Mouse (Mus musculus): Measurements from ENCODE around the gene Speg. TPM values are rescaled to one million over a fixed set of nuclear protein-coding genes. Genes with fewer than 3 reads are reported as not detected.
A peak's percentile ranks its signal among the peaks of the same experiment; 100 is the strongest.

The Speg gene
- polyA plus RNA-seq, 1 experiment: 34.6 TPM

DNA sequence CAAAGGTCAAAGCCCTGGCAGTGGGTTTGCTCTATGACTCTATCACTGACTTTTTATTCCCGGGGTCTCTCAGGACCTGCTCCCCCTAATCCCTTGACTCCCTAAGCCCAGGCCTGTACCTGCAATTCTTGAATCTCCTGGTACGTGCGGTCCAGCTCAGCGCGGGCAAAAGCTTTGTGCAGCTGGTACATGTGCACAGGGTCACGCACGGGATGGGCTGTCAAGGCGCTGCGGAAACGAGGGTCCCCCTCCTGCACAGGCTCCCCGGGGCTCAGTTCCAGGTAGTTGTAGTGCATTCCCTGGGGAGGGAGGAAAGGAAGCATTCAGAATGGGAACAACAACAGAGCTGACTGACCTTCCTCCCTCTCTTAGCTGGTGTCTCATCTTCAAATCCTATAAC lies 101.3 kb downstream of the Speg start:
- 95% methylated on average over 11 of the region's 11 CpGs for WGBS
- no peak for DNase-seq
- H3K4me3 ChIP-seq (ENCODE audit: insufficient read depth, low read depth, low read length): no peak overlapping the region
- no peaks in the 10 kb centered on the region for H3K36me3 ChIP-seq (ENCODE audit: control insufficient read depth, insufficient read depth, low read length)
- no peaks in the 10 kb centered on the region for H3K27me3 ChIP-seq (replicated peaks; ENCODE audit: control insufficient read depth, insufficient read depth, low read length)
- TF ChIP-seq CTCF (conservative IDR thresholded peaks at IDR 0.05; ENCODE audit: insufficient read depth, insufficient read length, low read depth, low read length) (no peak), POLR2A (IDR thresholded peaks at IDR 0.05; ENCODE audit: low read depth, low read length) (no peak)
- H3K4me1 ChIP-seq (ENCODE audit: control insufficient read depth, insufficient read depth, low read length): peaks cover 8% of the 10 kb centered on the region; the same call in 1 of the 2 replicates
- no peak overlapping the region for H3K27ac ChIP-seq (ENCODE audit: insufficient read depth, low read depth, low read length)

DNA sequence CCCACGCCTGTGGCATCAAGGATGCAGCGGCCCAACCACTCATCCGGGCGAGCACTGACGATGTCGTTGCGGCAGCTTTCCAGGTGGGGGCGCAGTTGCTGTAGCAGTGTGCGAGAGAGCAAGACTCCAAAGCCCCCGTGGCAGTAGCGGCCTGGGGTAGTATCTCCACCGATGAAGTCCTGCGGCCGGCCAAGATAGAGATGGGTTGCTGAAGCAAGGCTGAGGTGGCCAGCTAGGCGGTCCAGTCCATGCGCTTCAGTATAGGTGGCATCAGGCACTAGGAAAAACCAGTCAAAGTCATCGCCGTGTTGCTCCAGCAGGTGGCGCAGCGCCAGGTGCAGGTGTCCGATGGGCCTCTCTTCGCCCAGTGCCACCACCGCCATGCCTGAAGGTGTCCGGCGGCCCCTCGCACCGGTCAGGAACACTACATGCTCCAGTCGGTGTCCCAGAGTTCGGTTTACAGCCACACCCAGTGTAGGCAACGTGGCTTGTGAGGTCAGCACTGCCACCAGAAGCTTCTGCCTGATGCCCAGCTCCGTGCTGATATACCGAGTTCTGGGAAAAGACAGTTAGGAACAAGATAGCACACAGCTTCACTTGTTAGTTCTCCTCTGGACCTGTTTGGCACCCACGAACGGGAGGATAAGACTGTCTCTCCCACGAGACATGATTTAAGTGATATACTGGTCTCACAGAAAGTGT lies 102.3 kb downstream of the Speg start:
- TF ChIP-seq POLR2A (IDR thresholded peaks at IDR 0.05; ENCODE audit: low read depth, low read length) (no peak), CTCF (conservative IDR thresholded peaks at IDR 0.05; ENCODE audit: insufficient read depth, insufficient read length, low read depth, low read length) (peak; percentile 65)
- peak; percentile 92 for DNase-seq
- Histone ChIP-seq H3K4me3 (ENCODE audit: insufficient read depth, low read depth, low read length) (peak overlapping the region; percentile 0; the same call in 1 of the 2 replicates), H3K27ac (ENCODE audit: insufficient read depth, low read depth, low read length) (no peak overlapping the region), H3K27me3 (replicated peaks; ENCODE audit: control insufficient read depth, insufficient read depth, low read length) (no peaks in the 10 kb centered on the region), H3K4me1 (ENCODE audit: control insufficient read depth, insufficient read depth, low read length) (peaks cover 8% of the 10 kb centered on the region; the same call in 1 of the 2 replicates), H3K36me3 (ENCODE audit: control insufficient read depth, insufficient read depth, low read length) (no peaks in the 10 kb centered on the region)
- WGBS: 13% methylated on average over 35 of the region's 35 CpGs

DNA sequence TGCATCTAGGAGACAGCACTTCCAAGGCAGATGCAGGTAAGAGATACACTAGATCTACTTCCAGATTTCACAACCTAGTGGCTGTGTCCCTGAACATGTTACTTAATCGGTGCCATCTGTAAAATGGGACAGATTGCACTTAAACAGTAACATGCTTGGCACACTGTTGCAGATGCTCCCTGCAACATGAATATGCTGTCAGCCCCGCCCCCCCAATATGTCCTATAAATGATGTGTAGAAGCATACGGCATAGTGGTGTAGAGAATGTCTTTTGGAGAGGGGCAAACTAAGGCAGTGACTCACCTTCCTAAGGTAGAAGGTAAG lies 102.8 kb downstream of the Speg start:
- Histone ChIP-seq H3K4me1 (ENCODE audit: control insufficient read depth, insufficient read depth, low read length) (peaks cover 8% of the 10 kb centered on the region; the same call in 1 of the 2 replicates), H3K4me3 (ENCODE audit: insufficient read depth, low read depth, low read length) (no peak overlapping the region), H3K36me3 (ENCODE audit: control insufficient read depth, insufficient read depth, low read length) (no peaks in the 10 kb centered on the region), H3K27me3 (replicated peaks; ENCODE audit: control insufficient read depth, insufficient read depth, low read length) (no peaks in the 10 kb centered on the region), H3K27ac (ENCODE audit: insufficient read depth, low read depth, low read length) (no peak overlapping the region)
- DNase-seq: no peak
- TF ChIP-seq POLR2A (IDR thresholded peaks at IDR 0.05; ENCODE audit: low read depth, low read length) (no peak), CTCF (conservative IDR thresholded peaks at IDR 0.05; ENCODE audit: insufficient read depth, insufficient read length, low read depth, low read length) (no peak)
- 48% methylated on average over 3 of the region's 3 CpGs for WGBS

DNA sequence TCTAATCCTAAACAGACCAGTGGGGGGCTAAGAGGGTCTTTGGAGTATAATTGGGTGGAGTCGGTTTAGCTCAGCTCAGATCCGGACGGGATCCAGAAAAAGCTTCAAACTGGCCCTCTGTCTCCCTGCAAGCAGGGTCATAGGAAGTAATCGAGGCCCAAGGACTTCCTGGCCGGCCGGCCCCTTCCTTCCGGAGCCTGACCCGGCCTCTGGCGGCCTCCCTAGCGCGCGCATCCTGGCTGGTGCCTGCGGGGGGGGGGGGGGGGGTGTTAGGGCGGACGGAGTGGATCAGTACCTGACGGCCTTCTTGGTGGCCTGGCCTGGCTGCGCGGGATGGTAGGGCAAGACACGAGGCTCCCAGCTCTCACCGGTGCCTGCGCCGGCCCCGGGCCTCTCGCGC lies 103.4 kb downstream of the Speg start:
- Histone ChIP-seq H3K27ac (ENCODE audit: insufficient read depth, low read depth, low read length) (peak overlapping the region; percentile 66; the same call in 1 of the 2 replicates), H3K27me3 (replicated peaks; ENCODE audit: control insufficient read depth, insufficient read depth, low read length) (no peaks in the 10 kb centered on the region), H3K4me3 (ENCODE audit: insufficient read depth, low read depth, low read length) (peak overlapping the region; percentile 71), H3K36me3 (ENCODE audit: control insufficient read depth, insufficient read depth, low read length) (no peaks in the 10 kb centered on the region), H3K4me1 (ENCODE audit: control insufficient read depth, insufficient read depth, low read length) (peaks cover 8% of the 10 kb centered on the region; the same call in 1 of the 2 replicates)
- WGBS: under 1% methylated on average over 25 of the region's 25 CpGs
- DNase-seq: peak; percentile 73
- TF ChIP-seq POLR2A (IDR thresholded peaks at IDR 0.05; ENCODE audit: low read depth, low read length) (no peak), CTCF (conservative IDR thresholded peaks at IDR 0.05; ENCODE audit: insufficient read depth, insufficient read length, low read depth, low read length) (no peak)

DNA sequence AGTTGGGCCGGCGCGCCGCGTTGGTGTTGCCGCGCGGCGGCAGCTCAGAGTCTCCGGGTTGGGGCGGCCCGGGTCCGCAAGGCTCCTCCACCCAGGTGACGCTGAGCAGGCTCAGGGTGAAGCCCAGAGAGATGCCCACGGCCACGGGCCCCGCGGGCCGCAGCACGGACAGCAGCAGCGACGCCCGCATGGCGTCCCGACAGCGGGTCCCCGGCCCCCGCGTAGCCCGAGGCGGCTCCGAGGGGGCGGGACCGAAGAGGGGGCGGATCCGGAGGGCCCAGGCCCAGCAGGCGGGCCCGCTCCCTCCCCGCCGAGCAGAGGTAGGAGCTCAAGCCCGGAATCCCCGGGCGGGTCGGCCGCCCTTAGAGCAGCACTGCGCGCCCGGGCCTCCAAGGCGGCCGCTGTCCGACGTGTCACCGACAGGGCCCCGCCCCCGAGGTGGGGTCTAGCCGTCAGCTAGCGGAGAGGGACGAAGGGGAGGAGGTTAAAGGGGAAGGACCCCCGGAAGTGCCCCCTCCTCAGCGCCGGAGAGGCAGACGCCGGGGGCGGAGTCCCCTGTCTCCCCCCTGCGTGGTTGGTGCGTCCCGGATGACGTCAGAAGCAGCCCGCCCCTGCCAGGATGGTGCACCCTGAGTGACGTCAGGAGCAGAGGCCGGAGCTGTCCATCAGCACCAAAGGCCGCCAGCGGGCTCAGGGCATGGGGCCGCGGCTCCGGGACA lies 104.0 kb downstream of the Speg start, which contains the start of the genes Chpf and Tmem198:
Gene Chpf (minus strand): TSS at position 392 of the 719 bp plus-strand sequence.
Gene Tmem198 (plus strand): TSS at position 617 of the 719 bp plus-strand sequence.
- Histone ChIP-seq H3K36me3 (ENCODE audit: control insufficient read depth, insufficient read depth, low read length) (no peaks in the 10 kb centered on the region), H3K27me3 (replicated peaks; ENCODE audit: control insufficient read depth, insufficient read depth, low read length) (no peaks in the 10 kb centered on the region), H3K4me1 (ENCODE audit: control insufficient read depth, insufficient read depth, low read length) (peaks cover 8% of the 10 kb centered on the region; the same call in 1 of the 2 replicates), H3K4me3 (ENCODE audit: insufficient read depth, low read depth, low read length) (peak within 1 kb of the TSS; percentile 71), H3K27ac (ENCODE audit: insufficient read depth, low read depth, low read length) (peak within 1 kb of the TSS; percentile 66)
- WGBS: under 1% methylated on average over 76 of the region's 76 CpGs
- no peak for TF ChIP-seq CTCF (conservative IDR thresholded peaks at IDR 0.05; ENCODE audit: insufficient read depth, insufficient read length, low read depth, low read length)
- peak; percentile 98 for DNase-seq

- H3K36me3 ChIP-seq (ENCODE audit: control insufficient read depth, insufficient read depth, low read length): no peaks in the 10 kb centered on the region
- H3K27ac ChIP-seq (ENCODE audit: insufficient read depth, low read depth, low read length): no peak overlapping the region
- H3K4me3 ChIP-seq (ENCODE audit: insufficient read depth, low read depth, low read length): peak overlapping the region; percentile 39; the same call in 1 of the 2 replicates
- peaks cover 8% of the 10 kb centered on the region; the same call in 1 of the 2 replicates for H3K4me1 ChIP-seq (ENCODE audit: control insufficient read depth, insufficient read depth, low read length)
- WGBS: under 1% methylated on average over 24 of the region's 24 CpGs
- DNase-seq: no peak
- no peaks in the 10 kb centered on the region for H3K27me3 ChIP-seq (replicated peaks; ENCODE audit: control insufficient read depth, insufficient read depth, low read length)
- no peak for TF ChIP-seq POLR2A (IDR thresholded peaks at IDR 0.05; ENCODE audit: low read depth, low read length)
- no peak for TF ChIP-seq CTCF (conservative IDR thresholded peaks at IDR 0.05; ENCODE audit: insufficient read depth, insufficient read length, low read depth, low read length)
Observed at GRCm38 (mm10) chr1:75479635-75479989, 104.5 kb downstream of the Speg start.

DNA sequence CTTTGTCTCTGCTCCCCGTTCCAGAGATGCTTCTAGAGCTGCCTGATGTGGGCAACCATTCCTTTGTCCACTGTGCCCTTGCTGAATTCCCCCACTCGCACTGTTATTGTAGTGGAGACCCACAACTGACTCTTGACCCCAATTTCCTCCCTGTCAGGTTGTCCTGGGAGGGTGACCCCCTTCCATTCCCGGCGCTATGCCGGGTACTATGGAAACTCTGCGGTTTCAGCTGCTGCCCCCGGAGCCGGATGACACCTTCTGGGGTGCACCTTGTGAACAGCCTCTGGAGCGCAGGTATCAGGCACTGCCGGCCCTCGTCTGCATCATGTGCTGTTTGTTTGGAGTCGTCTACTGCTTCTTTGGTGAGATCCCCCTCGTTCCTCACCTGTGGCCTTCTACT lies 104.9 kb downstream of the Speg start:
- 17% methylated on average over 13 of the region's 13 CpGs for WGBS
- no peak overlapping the region for H3K4me3 ChIP-seq (ENCODE audit: insufficient read depth, low read depth, low read length)
- no peaks in the 10 kb centered on the region for H3K36me3 ChIP-seq (ENCODE audit: control insufficient read depth, insufficient read depth, low read length)
- no peak overlapping the region for H3K27ac ChIP-seq (ENCODE audit: insufficient read depth, low read depth, low read length)
- no peak for DNase-seq
- no peak for TF ChIP-seq CTCF (conservative IDR thresholded peaks at IDR 0.05; ENCODE audit: insufficient read depth, insufficient read length, low read depth, low read length)
- TF ChIP-seq POLR2A (IDR thresholded peaks at IDR 0.05; ENCODE audit: low read depth, low read length): no peak
- peaks cover 8% of the 10 kb centered on the region; the same call in 1 of the 2 replicates for H3K4me1 ChIP-seq (ENCODE audit: control insufficient read depth, insufficient read depth, low read length)
- H3K27me3 ChIP-seq (replicated peaks; ENCODE audit: control insufficient read depth, insufficient read depth, low read length): no peaks in the 10 kb centered on the region
